Mouse (Mus musculus) ES-E14 (cell line): ENCODE data around the gene Snrpg. TPM values are rescaled to one million over a fixed set of nuclear protein-coding genes. Genes with fewer than 3 reads are reported as not detected.
A peak's percentile ranks its signal among the peaks of the same experiment; 100 is the strongest.

Source experiments
- DNase-seq: peaks from one replicate; pipeline ENCODE4 v3.0.0-alpha.2; 2013; ENCODE audit warnings: low read depth, low spot score
- H3K27ac ChIP-seq: 2 replicates; pipeline ENCODE4 v1.5.1; 2012; ENCODE audit warnings: low read depth, mild to moderate bottlenecking, low read length, moderate library complexity, mixed read lengths; ENCODE audit not compliant: poor library complexity, insufficient read depth, severe bottlenecking
- H3K36me3 ChIP-seq: 2 replicates; pipeline ENCODE4 v1.6.1; 2012; ENCODE audit warnings: mild to moderate bottlenecking, low read length, moderate library complexity, mixed read lengths; ENCODE audit not compliant: control insufficient read depth, poor library complexity, insufficient read depth, severe bottlenecking
- H3K4me1 ChIP-seq, 2 experiments: fragments of 150-350 bp in 1 of 2; sonication (generic) in 1 of 2; 2 replicates each; pipeline ENCODE4 v1.6.1; 2012; ENCODE audit warnings: low read length in 2 of 2, mild to moderate bottlenecking in 1 of 2, mixed read lengths in 1 of 2; ENCODE audit not compliant: control insufficient read depth in 2 of 2, insufficient read depth in 2 of 2, poor library complexity in 1 of 2
- H3K4me3 ChIP-seq, 2 experiments: fragments of 150-350 bp in 1 of 2; sonication (generic) in 1 of 2; 2 replicates each; pipeline ENCODE4 v1.5.1; 2012; ENCODE audit warnings: low read length in 2 of 2, low read depth in 1 of 2, mild to moderate bottlenecking in 1 of 2, mixed read lengths in 1 of 2; ENCODE audit not compliant: insufficient read depth in 1 of 2, poor library complexity in 1 of 2, severe bottlenecking in 1 of 2
- H3K9ac ChIP-seq: 2 replicates; pipeline ENCODE4 v1.6.1; 2012; ENCODE audit warnings: low read depth, mild to moderate bottlenecking, low read length, mixed read lengths; ENCODE audit not compliant: poor library complexity, insufficient read depth, severe bottlenecking
- H3K9me3 ChIP-seq: fragments of 150-350 bp; sonication (generic); 2 replicates; pipeline ENCODE4 v1.6.1; 2012; ENCODE audit warnings: low read depth, mild to moderate bottlenecking, low read length; ENCODE audit not compliant: control insufficient read depth, insufficient read depth
- CHD2 ChIP-seq: IDR thresholded peaks from 2 replicates; pipeline ENCODE4 v1.6.1; 2014; ENCODE audit warnings: mild to moderate bottlenecking, low read depth, low read length, inconsistent platforms
- HCFC1 ChIP-seq: IDR thresholded peaks from 2 replicates; pipeline ENCODE4 v1.6.1; 2012; ENCODE audit warnings: low read length, inconsistent platforms, borderline replicate concordance; ENCODE audit not compliant: insufficient read depth
- MAFK ChIP-seq: IDR thresholded peaks from 2 replicates; pipeline ENCODE4 v1.6.1; 2014; ENCODE audit warnings: mild to moderate bottlenecking, low read depth, low read length, inconsistent platforms; ENCODE audit not compliant: insufficient read depth
- ZC3H11A ChIP-seq: IDR thresholded peaks from 2 replicates; pipeline ENCODE4 v1.6.1; 2012; ENCODE audit warnings: low read depth, mild to moderate bottlenecking, inconsistent platforms, low read length, borderline replicate concordance
- ZNF384 ChIP-seq: IDR thresholded peaks from 2 replicates; pipeline ENCODE4 v1.6.1; 2012; ENCODE audit warnings: low read depth, low read length, inconsistent platforms
- in situ Hi-C, 2 experiments: fragments of 600-800 bp; cut with MboI; formaldehyde crosslinking; loops; one replicate each; pipeline ENCODE4 v1.15.1; 2025; ENCODE audit warnings: low sequenced_read_pairs in 2 of 2, inconsistent platforms in 1 of 2; ENCODE audit not compliant: unreplicated experiment in 2 of 2
- total RNA-seq: library from RNA; depleted of rRNA; stranded (reverse); fragments of 300-350 nt; gene quantifications from 2 replicates; pipeline ENCODE4 v1.2.3, GENCODE M21; 2012

Snrpg gene
- total RNA-seq, 1 experiment = 672 TPM

DNA sequence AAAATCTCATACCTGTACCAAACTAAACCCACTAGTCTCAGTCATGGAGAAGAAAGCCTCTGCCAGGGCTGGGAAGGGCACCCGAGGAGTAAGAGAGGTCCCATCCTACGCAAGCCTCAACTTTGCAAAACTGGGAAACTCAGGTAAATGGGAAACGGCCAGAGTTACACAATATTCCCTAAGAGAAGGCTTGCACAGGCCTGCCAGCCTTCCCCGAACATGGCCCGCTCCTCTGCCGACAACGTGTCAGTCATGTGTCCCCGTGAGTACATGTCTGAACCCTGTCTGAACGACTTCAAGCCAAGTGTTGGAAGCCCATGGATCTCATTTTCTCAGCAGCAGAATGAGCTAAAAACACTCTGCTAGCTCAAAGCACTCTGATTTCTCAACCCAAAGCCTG, 23.9 kb downstream of the Snrpg start:
- H3K4me1 ChIP-seq = peaks cover 6 to 7% of the 10 kb centered on the region in 2 experiments; a peak in 2 of 4 replicates
- in situ Hi-C loops = no loop called here
- peaks cover 22% of the 10 kb centered on the region for H3K36me3 ChIP-seq
- no peak overlapping the region for H3K9ac ChIP-seq
- TF ChIP-seq ZC3H11A (no peak), CHD2 (no peak), HCFC1 (no peak), ZNF384 (no peak)
- no peak overlapping the region for H3K27ac ChIP-seq
- no peaks in the 10 kb centered on the region for H3K9me3 ChIP-seq
- no peak overlapping the region for H3K4me3 ChIP-seq
- DNase-seq = no peak

DNA sequence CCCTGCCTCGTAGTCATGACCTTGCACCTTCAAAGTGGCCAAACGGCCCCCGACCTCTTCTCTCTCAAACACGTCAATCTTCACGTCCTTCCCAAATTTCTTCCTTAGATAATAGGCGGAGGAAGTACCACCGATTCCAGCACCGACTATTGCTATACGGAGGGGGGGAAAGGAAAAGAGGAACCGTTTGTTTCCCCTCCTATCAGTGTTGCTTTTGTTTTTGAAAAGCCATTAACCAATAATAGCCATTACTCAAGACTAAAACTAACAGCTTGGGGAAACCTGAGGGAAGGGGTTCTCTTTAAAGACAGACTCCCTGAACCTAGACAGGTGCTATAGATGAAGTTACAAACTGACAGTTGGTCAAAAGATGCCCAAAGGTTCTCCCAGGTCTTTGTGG, 24.9 kb downstream of the Snrpg start:
- Histone ChIP-seq H3K9me3 (no peaks in the 10 kb centered on the region), H3K4me3 (peak overlapping the region; percentile 88 to 94), H3K27ac (no peak overlapping the region), H3K9ac (peak overlapping the region; percentile 84), H3K36me3 (peaks cover 16% of the 10 kb centered on the region), H3K4me1 (peaks cover 6 to 7% of the 10 kb centered on the region in 2 experiments; a peak in 2 of 4 replicates)
- in situ Hi-C loops = no loop called here
- DNase-seq = no peak
- TF ChIP-seq MAFK (no peak), HCFC1 (no peak), ZC3H11A (no peak), ZNF384 (no peak), CHD2 (no peak)

DNA sequence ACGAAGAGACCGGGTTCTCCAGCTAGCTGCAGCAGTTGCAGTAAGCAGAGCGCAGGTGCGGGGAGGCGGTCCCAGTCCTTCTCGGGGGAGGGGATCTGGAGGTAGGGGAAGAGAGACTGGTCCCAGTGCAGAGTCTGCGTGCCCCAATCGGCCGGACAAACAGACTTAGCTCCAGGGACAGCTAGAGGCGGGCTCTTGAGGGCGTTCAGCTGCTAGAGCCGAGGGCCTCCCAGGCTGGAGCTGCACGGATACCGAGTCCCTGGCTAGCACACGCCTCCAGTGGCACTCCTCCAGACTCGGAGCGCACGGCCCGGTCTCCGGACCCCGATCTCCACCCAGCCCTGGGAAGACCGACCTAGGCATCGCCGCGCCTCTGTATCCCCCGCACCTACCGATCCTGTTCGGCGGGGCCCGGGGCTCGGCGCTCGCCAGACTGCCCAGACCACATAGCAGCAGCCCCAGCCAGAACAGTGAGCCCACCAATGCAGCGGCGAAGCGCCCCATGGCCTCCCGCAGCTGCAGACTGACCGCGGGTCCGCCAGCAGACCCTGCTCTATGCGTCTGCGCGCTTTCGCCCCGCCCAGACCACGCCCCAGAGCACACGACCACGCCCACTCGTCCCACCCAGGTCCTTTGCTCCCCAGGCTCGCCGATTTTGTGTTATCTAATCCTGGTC, 25.6 kb downstream of the Snrpg start, which contains the start of gene Pcyox1:
Gene Pcyox1, minus strand, starts transcription at position 574 of the 676 bp plus-strand sequence.
- DNase-seq = peak; percentile 74
- peak within 1 kb of the TSS; percentile 88 to 94 for H3K4me3 ChIP-seq
- H3K36me3 ChIP-seq = peaks cover 14% of the 10 kb centered on the region; the same call in 1 of the 2 replicates
- peak within 1 kb of the TSS; percentile 84 for H3K9ac ChIP-seq
- H3K27ac ChIP-seq = no peak within 1 kb of the TSS
- H3K9me3 ChIP-seq = no peaks in the 10 kb centered on the region
- H3K4me1 ChIP-seq = peaks cover 6 to 7% of the 10 kb centered on the region in 2 experiments; a peak in 2 of 4 replicates
- peak; percentile 14; the same call in 1 of the 2 replicates for TF ChIP-seq HCFC1
- no peak for TF ChIP-seq MAFK
- in situ Hi-C loops = no loop called here

DNA sequence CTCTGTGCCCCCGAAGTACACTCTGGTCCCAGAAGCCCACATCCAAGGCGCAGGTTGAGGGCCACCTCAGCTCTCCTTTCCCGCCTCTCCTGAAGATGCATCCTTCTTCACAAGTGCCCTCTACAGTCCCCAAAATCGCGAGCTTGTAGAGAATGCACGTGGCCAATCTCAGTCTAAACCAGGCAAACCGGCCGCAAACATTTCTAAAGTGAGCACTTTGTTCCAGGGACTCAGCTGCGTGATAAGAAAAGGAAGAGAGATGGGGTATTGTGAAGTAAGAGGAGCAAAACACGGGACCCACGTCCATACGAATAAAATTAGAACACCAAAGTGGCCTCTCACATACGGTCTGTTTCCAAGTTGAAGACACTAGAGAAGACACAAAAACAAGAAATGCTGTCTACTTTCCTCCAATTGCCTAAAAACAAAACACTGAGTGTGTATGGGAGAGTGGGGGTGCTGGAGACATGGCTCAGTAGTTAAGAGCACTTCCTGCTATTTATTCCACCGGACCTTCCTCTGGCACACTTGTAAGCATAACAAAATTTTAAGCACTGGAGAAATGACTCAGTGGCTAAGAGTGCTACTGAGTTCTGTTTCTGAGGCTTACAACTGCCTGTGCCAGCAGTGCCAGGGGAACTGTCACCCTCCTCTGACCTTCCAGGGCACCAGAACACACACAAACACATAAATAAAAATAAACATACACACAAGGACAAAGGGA, 26.3 kb downstream of the Snrpg start:
- DNase-seq = no peak
- TF ChIP-seq MAFK = no peak
- TF ChIP-seq ZNF384 = no peak
- TF ChIP-seq CHD2 = no peak
- TF ChIP-seq ZC3H11A = no peak
- TF ChIP-seq HCFC1 = no peak
- H3K9ac ChIP-seq = peak overlapping the region; percentile 81
- H3K4me1 ChIP-seq = peaks cover 6 to 7% of the 10 kb centered on the region in 2 experiments; a peak in 2 of 4 replicates
- H3K9me3 ChIP-seq = no peaks in the 10 kb centered on the region
- no peak overlapping the region for H3K27ac ChIP-seq
- in situ Hi-C loops = no loop called here
- H3K36me3 ChIP-seq = peaks cover 9% of the 10 kb centered on the region; the same call in 1 of the 2 replicates
- H3K4me3 ChIP-seq = peak overlapping the region; percentile 88 to 94
